Mouse (Mus musculus): Measurements from ENCODE around the gene 2810021J22Rik. TPM values are rescaled to one million over a fixed set of nuclear protein-coding genes. Genes with fewer than 3 reads are reported as not detected.

Gene 2810021J22Rik
- polyA plus RNA-seq, 1 experiment = 0.32 TPM

DNA sequence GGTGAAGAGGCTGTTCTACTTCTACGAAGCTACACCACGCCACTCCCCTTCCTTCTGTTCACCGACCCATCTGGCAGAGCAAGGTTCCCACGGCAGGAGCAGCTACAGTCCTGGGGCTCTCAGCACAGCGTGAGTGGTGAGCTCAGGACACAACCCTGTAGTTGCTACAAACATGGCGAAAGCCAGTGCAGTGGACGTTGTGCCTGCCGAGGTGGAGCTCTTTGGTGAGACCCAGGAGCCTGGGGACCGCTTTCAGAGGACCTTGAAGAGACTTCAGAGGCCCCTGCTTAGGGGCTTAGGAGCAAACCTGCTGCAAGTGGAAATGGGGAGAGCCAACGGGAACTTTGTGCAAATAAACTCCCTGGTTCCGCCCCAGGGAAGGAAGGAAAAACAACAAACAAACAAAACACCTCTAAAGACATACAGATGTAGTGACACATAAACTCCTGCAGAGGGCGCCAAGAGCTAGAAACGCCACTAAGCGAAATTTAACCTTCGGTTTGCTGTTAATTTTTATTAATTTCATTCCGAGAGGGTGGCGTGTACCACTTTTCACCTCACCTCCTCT lies 47.5 kb downstream of the 2810021J22Rik start:
- no peaks in the 10 kb centered on the region for H3K36me3 ChIP-seq (replicated peaks; ENCODE audit: low read length)
- TF ChIP-seq GATA1 (IDR thresholded peaks at IDR 0.05; ENCODE audit: borderline replicate concordance, low read length) = no peak
- TF ChIP-seq FLI1 (IDR thresholded peaks at IDR 0.05; ENCODE audit: low read length) = no peak
- H3K9me3 ChIP-seq = no peaks in the 10 kb centered on the region
- peaks cover 14% of the 10 kb centered on the region for H3K27me3 ChIP-seq (replicated peaks)
- H3K4me1 ChIP-seq = peaks cover 38% of the 10 kb centered on the region
- peak overlapping the region; percentile 89 for H3K4me3 ChIP-seq (replicated peaks)

DNA sequence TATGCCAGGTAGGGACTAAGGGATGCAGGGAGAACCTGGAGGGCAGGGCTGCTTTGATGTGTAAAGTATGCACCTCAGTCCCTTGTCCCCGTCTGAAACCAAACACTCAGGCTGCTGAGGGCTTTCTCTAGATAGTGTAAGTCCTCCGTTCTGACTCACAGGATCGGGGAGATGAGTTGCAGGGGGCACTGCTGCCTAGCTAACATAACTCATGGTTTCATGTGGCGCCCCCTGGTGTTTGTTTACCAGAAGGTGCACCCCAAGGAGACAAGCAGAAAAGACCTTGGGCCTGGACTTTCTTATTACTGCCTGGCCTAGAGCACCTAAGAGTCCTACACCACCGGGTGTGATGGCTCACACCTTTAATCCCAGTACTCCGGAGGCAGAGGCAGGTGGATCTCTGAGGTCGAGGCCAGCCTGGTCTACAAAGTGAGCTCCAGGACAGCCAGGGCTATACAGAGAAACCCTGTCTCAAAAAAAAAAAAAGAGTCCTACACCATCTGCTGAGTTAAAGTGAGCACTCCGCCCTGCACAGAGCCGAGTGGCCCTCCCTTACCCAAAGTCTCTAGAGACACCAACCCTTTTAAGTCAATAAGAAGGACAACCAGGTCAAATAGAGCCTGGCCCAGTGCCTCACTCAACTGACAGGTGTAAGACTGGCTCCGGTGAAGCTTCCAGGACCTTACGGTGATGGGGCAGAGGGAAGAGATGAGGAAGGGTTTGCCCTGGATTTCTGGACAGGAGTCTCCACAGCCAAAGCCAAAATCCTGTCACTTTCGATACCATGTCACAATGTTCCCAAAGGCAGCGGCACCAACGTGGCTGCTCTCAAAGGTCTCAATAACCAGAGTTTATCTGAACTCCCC lies 50.1 kb downstream of the 2810021J22Rik start:
- no peak for TF ChIP-seq FLI1 (IDR thresholded peaks at IDR 0.05; ENCODE audit: low read length)
- Histone ChIP-seq H3K9me3 (no peaks in the 10 kb centered on the region), H3K27me3 (replicated peaks) (peaks cover 19% of the 10 kb centered on the region), H3K4me3 (replicated peaks) (peak overlapping the region; percentile 62), H3K36me3 (replicated peaks; ENCODE audit: low read length) (no peaks in the 10 kb centered on the region), H3K4me1 (peaks cover 45% of the 10 kb centered on the region)

DNA sequence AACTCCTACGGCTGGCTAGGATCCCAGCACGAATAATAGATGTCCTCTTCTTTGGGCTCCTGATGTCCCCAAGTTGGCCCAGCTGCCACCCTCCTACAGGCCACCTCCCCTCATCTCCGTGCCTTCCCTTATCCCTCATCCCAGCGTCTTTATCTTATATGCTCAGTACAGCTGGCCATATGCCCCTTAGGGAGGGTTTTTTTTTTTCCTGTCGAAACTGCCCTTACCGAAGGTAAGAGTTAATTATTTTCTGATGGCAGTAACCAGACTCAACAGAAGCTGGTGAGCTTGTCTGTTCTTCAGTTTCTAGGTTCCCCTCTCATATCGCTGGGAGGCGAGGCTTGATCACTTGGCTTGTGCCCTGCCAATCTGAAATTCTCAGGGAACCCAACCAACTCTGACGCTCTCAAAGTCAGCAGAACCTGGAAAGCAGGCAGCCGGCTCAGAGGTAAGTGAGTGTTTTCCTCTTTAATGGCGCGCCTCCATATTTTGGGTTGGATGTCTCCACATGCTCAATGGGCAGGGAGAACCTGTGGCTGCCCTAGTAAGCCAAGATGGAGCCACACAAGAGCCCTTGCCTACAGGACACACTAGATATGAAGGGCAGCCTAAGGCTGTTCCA lies 50.8 kb downstream of the 2810021J22Rik start, which contains the start of gene Btnl10:
Gene Btnl10 (plus strand): TSS at position 164 of the 622 bp plus-strand sequence.
- no peaks in the 10 kb centered on the region for H3K36me3 ChIP-seq (replicated peaks; ENCODE audit: low read length)
- peak within 1 kb of the TSS; percentile 62 for H3K4me3 ChIP-seq (replicated peaks)
- peaks cover 45% of the 10 kb centered on the region for H3K4me1 ChIP-seq
- no peaks in the 10 kb centered on the region for H3K9me3 ChIP-seq
- H3K27me3 ChIP-seq (replicated peaks) = peaks cover 22% of the 10 kb centered on the region
- TF ChIP-seq GATA1 (IDR thresholded peaks at IDR 0.05; ENCODE audit: borderline replicate concordance, low read length) = no peak
- no peak for TF ChIP-seq FLI1 (IDR thresholded peaks at IDR 0.05; ENCODE audit: low read length)

DNA sequence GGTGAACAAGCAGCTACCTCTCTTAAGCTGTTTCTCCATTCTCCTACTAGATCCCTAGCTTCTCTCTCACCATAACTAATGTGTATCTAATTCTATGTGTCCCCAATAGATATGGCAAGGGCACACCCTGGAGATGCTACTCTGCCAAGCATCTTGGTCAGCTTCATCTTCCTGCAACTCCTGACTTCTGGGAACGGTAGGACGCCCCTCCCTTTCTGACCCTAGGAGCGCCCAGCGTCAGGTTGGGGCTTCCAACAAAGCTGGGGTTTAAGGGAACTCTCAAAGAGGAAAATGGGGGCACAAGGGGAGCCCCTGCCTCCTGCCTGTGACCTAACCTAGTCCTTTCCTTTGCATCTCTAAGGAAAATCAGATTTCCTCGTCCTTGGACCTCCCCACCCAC lies 51.7 kb downstream of the 2810021J22Rik start:
- Histone ChIP-seq H3K36me3 (replicated peaks; ENCODE audit: low read length) (no peaks in the 10 kb centered on the region), H3K4me3 (replicated peaks) (no peak overlapping the region), H3K9me3 (no peaks in the 10 kb centered on the region), H3K27me3 (replicated peaks) (peaks cover 31% of the 10 kb centered on the region), H3K4me1 (peaks cover 38% of the 10 kb centered on the region)
- TF ChIP-seq FLI1 (IDR thresholded peaks at IDR 0.05; ENCODE audit: low read length) = no peak
- no peak for TF ChIP-seq GATA1 (IDR thresholded peaks at IDR 0.05; ENCODE audit: borderline replicate concordance, low read length)

- Histone ChIP-seq H3K4me1 (peaks cover 25% of the 10 kb centered on the region), H3K36me3 (replicated peaks; ENCODE audit: low read length) (no peaks in the 10 kb centered on the region), H3K27me3 (replicated peaks) (peaks cover 42% of the 10 kb centered on the region), H3K9me3 (no peaks in the 10 kb centered on the region), H3K4me3 (replicated peaks) (no peak overlapping the region)
- TF ChIP-seq FLI1 (IDR thresholded peaks at IDR 0.05; ENCODE audit: low read length) = no peak
- TF ChIP-seq GATA1 (IDR thresholded peaks at IDR 0.05; ENCODE audit: borderline replicate concordance, low read length) = no peak
Observed at GRCm38 (mm10) chr11:58922420-58922819, 55.4 kb downstream of the 2810021J22Rik start.

DNA sequence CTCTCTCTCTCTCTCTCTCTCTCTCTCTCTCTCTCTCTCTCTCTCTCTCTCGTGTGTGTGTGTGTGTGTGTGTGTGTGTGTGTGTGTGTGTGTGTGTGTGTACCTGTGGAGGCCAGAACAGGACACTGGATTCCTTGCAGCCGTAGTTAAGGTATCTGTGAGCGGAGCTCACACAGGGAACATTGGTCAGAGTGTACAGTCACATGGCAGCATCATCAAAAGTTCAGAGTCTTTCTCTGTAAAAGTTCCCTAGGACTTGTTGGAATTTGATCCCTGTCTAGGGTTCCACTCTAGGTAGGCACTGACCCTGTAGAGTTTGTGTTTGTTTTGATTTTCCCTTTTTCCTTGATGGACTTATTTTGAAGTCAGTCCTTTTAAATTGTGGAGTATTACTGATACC lies 59.6 kb downstream of the 2810021J22Rik start:
- H3K36me3 ChIP-seq (replicated peaks; ENCODE audit: low read length) = peaks cover 10% of the 10 kb centered on the region
- no peak for TF ChIP-seq FLI1 (IDR thresholded peaks at IDR 0.05; ENCODE audit: low read length)
- TF ChIP-seq GATA1 (IDR thresholded peaks at IDR 0.05; ENCODE audit: borderline replicate concordance, low read length) = no peak
- peaks cover 25% of the 10 kb centered on the region for H3K27me3 ChIP-seq (replicated peaks)
- peaks cover 44% of the 10 kb centered on the region for H3K4me1 ChIP-seq
- H3K4me3 ChIP-seq (replicated peaks) = no peak overlapping the region
- H3K9me3 ChIP-seq = no peaks in the 10 kb centered on the region

DNA sequence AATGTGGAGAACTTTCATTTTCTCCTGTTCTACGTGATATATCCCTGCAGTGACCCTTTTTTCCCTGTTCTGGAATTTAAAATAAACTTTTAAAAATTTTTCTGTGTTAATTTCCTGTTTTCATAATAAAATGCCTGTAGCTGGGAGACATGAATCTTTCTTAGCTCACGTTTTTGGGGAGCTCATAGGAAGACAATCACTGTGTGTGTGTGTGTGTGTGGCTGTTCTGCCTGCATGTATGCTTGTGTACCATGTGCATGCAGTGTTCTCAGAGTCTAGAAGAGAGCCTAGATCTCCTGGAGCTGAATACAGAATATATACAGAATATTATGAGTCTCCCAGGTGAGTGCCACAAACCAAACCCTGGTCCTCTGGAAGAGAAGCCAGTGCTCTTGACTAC lies 60.0 kb downstream of the 2810021J22Rik start:
- TF ChIP-seq FLI1 (IDR thresholded peaks at IDR 0.05; ENCODE audit: low read length) (no peak), GATA1 (IDR thresholded peaks at IDR 0.05; ENCODE audit: borderline replicate concordance, low read length) (no peak)
- H3K9me3 ChIP-seq = no peaks in the 10 kb centered on the region
- H3K27me3 ChIP-seq (replicated peaks) = peaks cover 25% of the 10 kb centered on the region
- no peak overlapping the region for H3K4me3 ChIP-seq (replicated peaks)
- peaks cover 48% of the 10 kb centered on the region for H3K4me1 ChIP-seq
- H3K36me3 ChIP-seq (replicated peaks; ENCODE audit: low read length) = peaks cover 14% of the 10 kb centered on the region

GRCm38 (mm10) chr11:58927790-58928651 lies 61.0 kb downstream of the 2810021J22Rik start:
- Histone ChIP-seq H3K36me3 (replicated peaks; ENCODE audit: low read length) (peaks cover 24% of the 10 kb centered on the region), H3K4me1 (peaks cover 53% of the 10 kb centered on the region)

GRCm38 (mm10) chr11:58929055-58929454 lies 62.0 kb downstream of the 2810021J22Rik start:
- no peak overlapping the region for H3K4me3 ChIP-seq (replicated peaks)
- H3K9me3 ChIP-seq = no peaks in the 10 kb centered on the region
- no peak for TF ChIP-seq FLI1 (IDR thresholded peaks at IDR 0.05; ENCODE audit: low read length)
- TF ChIP-seq GATA1 (IDR thresholded peaks at IDR 0.05; ENCODE audit: borderline replicate concordance, low read length) = no peak
- H3K36me3 ChIP-seq (replicated peaks; ENCODE audit: low read length) = peaks cover 34% of the 10 kb centered on the region
- H3K4me1 ChIP-seq = peaks cover 53% of the 10 kb centered on the region
- H3K27me3 ChIP-seq (replicated peaks) = peaks cover 9% of the 10 kb centered on the region

More at GRCm38 (mm10) chr11:58927790-58928651, 61.0 kb downstream of the 2810021J22Rik start:
- no peak for TF ChIP-seq FLI1 (IDR thresholded peaks at IDR 0.05; ENCODE audit: low read length)
- TF ChIP-seq GATA1 (IDR thresholded peaks at IDR 0.05; ENCODE audit: borderline replicate concordance, low read length) = no peak
- Histone ChIP-seq H3K27me3 (replicated peaks) (peaks cover 20% of the 10 kb centered on the region), H3K9me3 (no peaks in the 10 kb centered on the region), H3K4me3 (replicated peaks) (peak overlapping the region; percentile 94)
